ENCODE assay signal across 8 mouse cellular contexts in genomic region chrX:103288485-103289330, GRCm38 (mm10). TPM values are rescaled to one million over a fixed set of nuclear protein-coding genes. Genes with fewer than 3 reads are reported as not detected.
DNase-seq lines count a peak whose midpoint lies in the region; ATAC-seq lines count a peak whose summit lies in the region.

No protein-coding gene starts in this region.

- ATAC-seq in hindbrain, embryonic 16.5 days = peak; percentile 91
- ATAC-seq in midbrain, embryonic 11.5 days (ENCODE audit: low FRiP score) = peak; percentile 92

- no peak overlapping the region for H3K27ac ChIP-seq in hindbrain, embryonic 16.5 days (ENCODE audit: low read depth, low read length)
- H3K27ac ChIP-seq in midbrain, embryonic 11.5 days (ENCODE audit: low read depth, low read length) = peak overlapping the region; percentile 20; the same call in 1 of the 2 replicates

- peak overlapping the region; percentile 50 for H3K4me2 ChIP-seq in hindbrain, embryonic 16.5 days (ENCODE audit: low read length)
- H3K4me2 ChIP-seq in midbrain, embryonic 11.5 days = peak overlapping the region; percentile 28; the same call in 1 of the 2 replicates

- H3K9me3 ChIP-seq in hindbrain, embryonic 16.5 days (ENCODE audit: control insufficient read depth, low read length) = no peaks in the 10 kb centered on the region
- H3K9me3 ChIP-seq in midbrain, embryonic 11.5 days (ENCODE audit: control insufficient read depth, low read length) = no peaks in the 10 kb centered on the region

- H3K9ac ChIP-seq in hindbrain, embryonic 16.5 days (ENCODE audit: low read depth, low read length) = no peak overlapping the region; the same call in 1 of the 2 replicates
- H3K9ac ChIP-seq in midbrain, embryonic 11.5 days (ENCODE audit: low read length) = no peak overlapping the region

- peak overlapping the region; percentile 15; the same call in 1 of the 2 replicates for H3K4me3 ChIP-seq in hindbrain, embryonic 16.5 days (ENCODE audit: low read length)
- H3K4me3 ChIP-seq in midbrain, embryonic 11.5 days (ENCODE audit: low read depth, low read length) = no peak overlapping the region

- H3K27me3 ChIP-seq in hindbrain, embryonic 16.5 days (replicated peaks; ENCODE audit: control insufficient read depth, insufficient read depth, low read length) = peaks cover 13% of the 10 kb centered on the region; the same call in 1 of the 2 replicates
- peaks cover 31% of the 10 kb centered on the region for H3K27me3 ChIP-seq in midbrain, embryonic 11.5 days (ENCODE audit: control insufficient read depth, insufficient read depth, low read length)

- no peaks in the 10 kb centered on the region; the same call in 1 of the 2 replicates for H3K4me1 ChIP-seq in hindbrain, embryonic 16.5 days (ENCODE audit: control insufficient read depth, insufficient read depth, low read depth, low read length)
- H3K4me1 ChIP-seq in midbrain, embryonic 11.5 days (ENCODE audit: control insufficient read depth, insufficient read depth, low read length) = no peaks in the 10 kb centered on the region; the same call in 1 of the 2 replicates

- no peaks in the 10 kb centered on the region for H3K36me3 ChIP-seq in hindbrain, embryonic 16.5 days (ENCODE audit: control insufficient read depth, insufficient read depth, low read length)
- no peaks in the 10 kb centered on the region for H3K36me3 ChIP-seq in midbrain, embryonic 11.5 days (ENCODE audit: control insufficient read depth, insufficient read depth, low read length)

- 24% methylated on average over 21 of the region's 25 CpGs for WGBS in hindbrain, embryonic 16.5 days
- 28% methylated on average over 25 of the region's 25 CpGs for WGBS in midbrain, embryonic 11.5 days

- peak; percentile 11 for DNase-seq in adrenal gland, postnatal 14 days
- DNase-seq in adrenal gland, postnatal 25 days = no peak
- DNase-seq in right cerebral cortex, adult 18-20 months = peak; percentile 8
- DNase-seq in right cerebral cortex, postnatal 25 days = no peak
- DNase-seq in midbrain, embryonic 11.5 days (ENCODE audit: low spot score, missing footprints) = peak; percentile 87
- no peak for DNase-seq in spleen, postnatal 36 days (ENCODE audit: low spot score in 2 of 2)
- no peak for DNase-seq in thymus, postnatal 25 days

RNA-seq across cellular contexts. Expression of gene Cdx4, which starts 32.5 kb away (rescaled TPM):
- total RNA-seq in adrenal gland, postnatal 14 days (2021) = not detected in 2 replicates
- not detected in 2 replicates for total RNA-seq in adrenal gland, postnatal 25 days (2021)
- polyA plus RNA-seq in hindbrain, embryonic 16.5 days (2015; fragmentation: Nextera tagmentation; extraction: Ambion mirVana) = not detected in 2 replicates
- polyA plus RNA-seq in midbrain, embryonic 11.5 days (2014; fragmentation: Nextera tagmentation; extraction: Ambion mirVana) = not detected in 2 replicates

Comparison
In these comparisons a context has a peak if more than half of its experiments do, and no peak if none do; other contexts are left out.
1. DNase-seq: peak in adrenal gland, postnatal 14 days (single experiment), right cerebral cortex, adult 18-20 months (single experiment) and midbrain, embryonic 11.5 days (single experiment); none in adrenal gland, postnatal 25 days (single experiment), right cerebral cortex, postnatal 25 days (single experiment), spleen, postnatal 36 days (0 of 2) and thymus, postnatal 25 days (single experiment).